Mouse (Mus musculus) erythroblast, adult 5-6 weeks (primary cell): Measurements from ENCODE around the gene Klhdc8b. TPM values are rescaled to one million over a fixed set of nuclear protein-coding genes. Genes with fewer than 3 reads are reported as not detected.

Experiments used
- ATAC-seq: replicated peaks from 2 replicates; pipeline ENCODE4 v1.8.0; 2016; ENCODE audit warnings: moderate number of reproducible peaks, mild to moderate bottlenecking, moderate TSS enrichment, inconsistent platforms; ENCODE audit not compliant: poor library complexity, low FRiP score, severe bottlenecking
- total RNA-seq, 2 experiments: library from RNA; stranded (forward) in 1 of 2; stranded (reverse) in 1 of 2; fragments of 150-400 nt in 1 of 2; fragments of 200-764, 138-1000 nt in 1 of 2; gene quantifications; 2 replicates each; pipeline versions ENCODE4 v1.2.3 to v1.2.4; 2015 to 2017; ENCODE audit warnings: low replicate concordance in 2 of 2

The Klhdc8b gene
- total RNA-seq (2015; ENCODE audit: low replicate concordance) (0.77 and 2.9 TPM in 2 replicates), total RNA-seq (2017; ENCODE audit: low replicate concordance) (3.3 and 4.3 TPM in 2 replicates)

- ATAC-seq = no peak
Measured at GRCm38 (mm10) chr9:108461181-108461631, at the start of gene Klhdc8b. Klhdc8b (minus strand) TSS chr9:108461581.

GRCm38 (mm10) chr9:108508776-108509175, 47.4 kb upstream of the Klhdc8b start:
- no peak for ATAC-seq

GRCm38 (mm10) chr9:108507619-108508434, 46.4 kb upstream of the Klhdc8b start, which contains the start of gene Qars:
Qars (plus strand) TSS chr9:108507706.
- peak; percentile 97 for ATAC-seq

GRCm38 (mm10) chr9:108506901-108507300, 45.5 kb upstream of the Klhdc8b start:
- ATAC-seq = no peak

GRCm38 (mm10) chr9:108499943-108500342, 38.6 kb upstream of the Klhdc8b start:
- ATAC-seq = no peak

- ATAC-seq = no peak
Measured at GRCm38 (mm10) chr9:108499231-108499630, 37.9 kb upstream of the Klhdc8b start.

- no peak for ATAC-seq
Measured at GRCm38 (mm10) chr9:108494905-108495304, 33.5 kb upstream of the Klhdc8b start.

- ATAC-seq = no peak
Measured at GRCm38 (mm10) chr9:108494146-108494825, 32.9 kb upstream of the Klhdc8b start.

- ATAC-seq = no peak
Measured at GRCm38 (mm10) chr9:108493246-108493645, 31.9 kb upstream of the Klhdc8b start.

- ATAC-seq = peak; percentile 44
Measured at GRCm38 (mm10) chr9:108492043-108492750, 30.8 kb upstream of the Klhdc8b start.

GRCm38 (mm10) chr9:108491286-108491580, 29.9 kb upstream of the Klhdc8b start:
- no peak; the same call in 1 of the 2 replicates for ATAC-seq

GRCm38 (mm10) chr9:108490559-108491285, 29.3 kb upstream of the Klhdc8b start, which contains the start of gene Usp19:
Usp19 (plus strand) TSS chr9:108490602.
- peak; percentile 78 for ATAC-seq

GRCm38 (mm10) chr9:108489702-108490558, 28.5 kb upstream of the Klhdc8b start:
- no peak; the same call in 1 of the 2 replicates for ATAC-seq

GRCm38 (mm10) chr9:108489215-108489614, 27.8 kb upstream of the Klhdc8b start:
- ATAC-seq = no peak

GRCm38 (mm10) chr9:108488403-108488802, 27.0 kb upstream of the Klhdc8b start:
- ATAC-seq = no peak

GRCm38 (mm10) chr9:108486973-108487530, 25.7 kb upstream of the Klhdc8b start:
- ATAC-seq = no peak

GRCm38 (mm10) chr9:108485301-108485875, 24.0 kb upstream of the Klhdc8b start:
- ATAC-seq = no peak

GRCm38 (mm10) chr9:108484021-108484420, 22.6 kb upstream of the Klhdc8b start:
- no peak for ATAC-seq
